Comparison of ENCODE assay signal across 13 mouse cellular contexts in genomic region chr6:126806783-126807182, GRCm38 (mm10). TPM values are rescaled to one million over a fixed set of nuclear protein-coding genes. Genes with fewer than 3 reads are reported as not detected.
DNase-seq lines count a peak whose midpoint lies in the region; ATAC-seq and TF ChIP-seq lines count a peak whose summit lies in the region.
"Had no signal": no experiment of that assay in that cellular context is flagged by ENCODE, and none has a peak within 500 bp of the region (broad histone marks: within the 10 kb centered on the region; RNA-seq: fewer than 3 reads in every experiment).

No protein-coding gene starts in this region.

- TF ChIP-seq CTCF in intestine, postnatal 0 days (IDR thresholded peaks at IDR 0.05; ENCODE audit: low read depth) = peak; percentile 48

- H3K9ac ChIP-seq in intestine, postnatal 0 days (ENCODE audit: low read depth, low read length) = no peak overlapping the region
- H3K9ac ChIP-seq in intestine, embryonic 15.5 days = no peak overlapping the region
- H3K9ac ChIP-seq: heart, embryonic 15.5 days had no signal

- no peaks in the 10 kb centered on the region for H3K27me3 ChIP-seq in intestine, postnatal 0 days (replicated peaks; ENCODE audit: control insufficient read depth, insufficient read depth, low read length)
- H3K27me3 ChIP-seq in intestine, embryonic 15.5 days (replicated peaks) = no peaks in the 10 kb centered on the region
- H3K27me3 ChIP-seq: heart, embryonic 15.5 days had no signal

- ATAC-seq in intestine, postnatal 0 days = no peak
- no peak for ATAC-seq in intestine, embryonic 15.5 days
- ATAC-seq: intestine, embryonic 16.5 days had no signal

- DNase-seq in testis, postnatal 14 days (ENCODE audit: low spot score) = peak; percentile 16
- DNase-seq in testis, postnatal 10 days (ENCODE audit: low spot score) = no peak
- DNase-seq in ZHBTc4 (ENCODE audit: low read depth, low spot score) = peak; percentile 67
- peak; percentile 54 for DNase-seq in thymus, postnatal 4 days
- no peak for DNase-seq in right cerebral cortex, postnatal 14 days
- no peak for DNase-seq in adrenal gland, postnatal 25 days
- DNase-seq: cerebellum, adult 2 months; lung, postnatal 14 days had no signal

- no peaks in the 10 kb centered on the region for H3K36me3 ChIP-seq in intestine, postnatal 0 days (ENCODE audit: control insufficient read depth, insufficient read depth)
- H3K36me3 ChIP-seq in intestine, embryonic 15.5 days = no peaks in the 10 kb centered on the region
- H3K36me3 ChIP-seq: heart, embryonic 15.5 days had no signal

- H3K9me3 ChIP-seq in intestine, postnatal 0 days (ENCODE audit: control insufficient read depth) = no peaks in the 10 kb centered on the region
- H3K9me3 ChIP-seq in intestine, embryonic 15.5 days = no peaks in the 10 kb centered on the region
- H3K9me3 ChIP-seq: heart, embryonic 15.5 days had no signal

- H3K4me2 ChIP-seq in intestine, postnatal 0 days (replicated peaks; ENCODE audit: low read depth) = no peak overlapping the region
- H3K4me2 ChIP-seq in intestine, embryonic 15.5 days (replicated peaks) = no peak overlapping the region
- H3K4me2 ChIP-seq: heart, embryonic 15.5 days had no signal

- WGBS in intestine, postnatal 0 days = 88% methylated on average over 3 of the region's 3 CpGs
- 86% methylated on average over 3 of the region's 3 CpGs for WGBS in intestine, embryonic 15.5 days

- H3K4me3 ChIP-seq in intestine, postnatal 0 days (ENCODE audit: low read depth, low read length) = no peak overlapping the region
- no peak overlapping the region for H3K4me3 ChIP-seq in intestine, embryonic 15.5 days (replicated peaks)
- H3K4me3 ChIP-seq: heart, embryonic 15.5 days had no signal

- H3K27ac ChIP-seq in intestine, postnatal 0 days (ENCODE audit: low read depth, low read length) = no peak overlapping the region
- H3K27ac ChIP-seq in intestine, embryonic 15.5 days = no peak overlapping the region
- H3K27ac ChIP-seq: heart, embryonic 15.5 days had no signal

- no peaks in the 10 kb centered on the region for H3K4me1 ChIP-seq in intestine, postnatal 0 days (replicated peaks; ENCODE audit: control insufficient read depth, insufficient read depth, low read length)
- H3K4me1 ChIP-seq in intestine, embryonic 15.5 days (replicated peaks) = no peaks in the 10 kb centered on the region
- H3K4me1 ChIP-seq: heart, embryonic 15.5 days had no signal

RNA-seq across cellular contexts. Expression of gene Ndufa9, which starts 42.2 kb away (rescaled TPM):
- 236 and 238 TPM in 2 replicates for polyA plus RNA-seq in intestine, postnatal 0 days (2015; fragmentation: Nextera tagmentation; extraction: Ambion mirVana)
- polyA plus RNA-seq in intestine, embryonic 15.5 days (2015; fragmentation: Nextera tagmentation; extraction: Ambion mirVana) = 278 and 295 TPM in 2 replicates
- 182 and 198 TPM in 2 replicates for total RNA-seq in adrenal gland, postnatal 25 days (2021)

RNA-seq across cellular contexts. Expression of gene Akap3, which starts 46.1 kb away (rescaled TPM):
- not detected in 2 replicates for polyA plus RNA-seq in intestine, postnatal 0 days (2015; fragmentation: Nextera tagmentation; extraction: Ambion mirVana)
- not detected in 2 replicates for polyA plus RNA-seq in intestine, embryonic 15.5 days (2015; fragmentation: Nextera tagmentation; extraction: Ambion mirVana)
- not detected in 2 replicates for total RNA-seq in adrenal gland, postnatal 25 days (2021)
- total RNA-seq: gastrocnemius, adult 18-20 months had no signal
- polyA plus RNA-seq: heart, embryonic 15.5 days; intestine, embryonic 16.5 days had no signal

Comparison
In these comparisons a context has a peak if more than half of its experiments do, and no peak if none do; other contexts are left out.
1. DNase-seq: peak in testis, postnatal 14 days (single experiment), ZHBTc4 (single experiment) and thymus, postnatal 4 days (single experiment); none in testis, postnatal 10 days (single experiment), right cerebral cortex, postnatal 14 days (single experiment) and adrenal gland, postnatal 25 days (single experiment).